ENCODE assay signal across 7 mouse cellular contexts in genomic region chr19:43986069-43986794, GRCm38 (mm10). TPM values are rescaled to one million over a fixed set of nuclear protein-coding genes. Genes with fewer than 3 reads are reported as not detected.
A peak's percentile ranks its signal among the peaks of the same experiment; 100 is the strongest.
DNase-seq lines count a peak whose midpoint lies in the region; ATAC-seq lines count a peak whose summit lies in the region.

Gene Cpn1, minus strand, starts transcription at chr19:43986556.

- WGBS in embryonic facial prominence, embryonic 10.5 days = 18% methylated on average over 30 of the region's 30 CpGs
- WGBS in limb, embryonic 12.5 days = 20% methylated on average over 30 of the region's 30 CpGs
- WGBS in midbrain, embryonic 16.5 days = 15% methylated on average over 30 of the region's 30 CpGs

- peaks cover 14% of the 10 kb centered on the region for H3K4me1 ChIP-seq in embryonic facial prominence, embryonic 10.5 days
- H3K4me1 ChIP-seq in limb, embryonic 12.5 days (replicated peaks) = 0 out of 2 replicates have a peak, but pooled peaks cover 9% of the 10 kb centered on the region
- peaks cover 5% of the 10 kb centered on the region; the same call in 1 of the 2 replicates for H3K4me1 ChIP-seq in midbrain, embryonic 16.5 days (ENCODE audit: control insufficient read depth, insufficient read depth, low read length)

- intact Hi-C loops in gastrocnemius, postnatal 36 days (cut with DNase I) = no loop called here

- H3K27ac ChIP-seq in embryonic facial prominence, embryonic 10.5 days (replicated peaks) = no peak within 1 kb of the TSS
- no peak within 1 kb of the TSS for H3K27ac ChIP-seq in limb, embryonic 12.5 days
- no peak within 1 kb of the TSS for H3K27ac ChIP-seq in midbrain, embryonic 16.5 days (ENCODE audit: low read length)

- H3K9me3 ChIP-seq in embryonic facial prominence, embryonic 10.5 days = no peaks in the 10 kb centered on the region
- H3K9me3 ChIP-seq in limb, embryonic 12.5 days = no peaks in the 10 kb centered on the region
- no peaks in the 10 kb centered on the region for H3K9me3 ChIP-seq in midbrain, embryonic 16.5 days (replicated peaks; ENCODE audit: control insufficient read depth, low read length, poor library complexity, severe bottlenecking)

- no peak within 1 kb of the TSS for H3K9ac ChIP-seq in limb, embryonic 12.5 days (replicated peaks)
- no peak within 1 kb of the TSS; the same call in 1 of the 2 replicates for H3K9ac ChIP-seq in midbrain, embryonic 16.5 days (ENCODE audit: low read depth, low read length)

- peak within 1 kb of the TSS; percentile 40 for H3K4me3 ChIP-seq in embryonic facial prominence, embryonic 10.5 days
- peak within 1 kb of the TSS; percentile 16 for H3K4me3 ChIP-seq in limb, embryonic 12.5 days (replicated peaks)
- H3K4me3 ChIP-seq in midbrain, embryonic 16.5 days (ENCODE audit: low read depth, low read length) = peak within 1 kb of the TSS; percentile 24

- no peaks in the 10 kb centered on the region for H3K36me3 ChIP-seq in embryonic facial prominence, embryonic 10.5 days (replicated peaks)
- no peaks in the 10 kb centered on the region for H3K36me3 ChIP-seq in limb, embryonic 12.5 days
- no peaks in the 10 kb centered on the region for H3K36me3 ChIP-seq in midbrain, embryonic 16.5 days (ENCODE audit: control insufficient read depth, insufficient read depth, low read length)

- H3K27me3 ChIP-seq in embryonic facial prominence, embryonic 10.5 days (replicated peaks; ENCODE audit: low read depth, poor library complexity, severe bottlenecking) = peaks cover 29% of the 10 kb centered on the region
- peaks cover 23% of the 10 kb centered on the region for H3K27me3 ChIP-seq in limb, embryonic 12.5 days
- H3K27me3 ChIP-seq in midbrain, embryonic 16.5 days (ENCODE audit: control insufficient read depth, insufficient read depth, low read depth, low read length) = no peaks in the 10 kb centered on the region; the same call in 1 of the 2 replicates

- ATAC-seq in granulocyte monocyte progenitor cell, adult 5-6 weeks (replicated peaks; ENCODE audit: poor library complexity, severe bottlenecking) = peak; percentile 53
- ATAC-seq in limb, embryonic 12.5 days (ENCODE audit: insufficient number of reproducible peaks, insufficient read depth, low FRiP score, low TSS enrichment, low read depth) = no peak
- no peak for ATAC-seq in midbrain, embryonic 16.5 days

- peak; percentile 27 for DNase-seq in embryonic facial prominence, embryonic 10.5 days (ENCODE audit: low spot score)
- DNase-seq in right cerebral cortex, adult 18-20 months = no peak
- DNase-seq in gastrocnemius, postnatal 36 days = no peak
- no peak for DNase-seq in ovary, adult 18-20 months (ENCODE audit: low spot score)

- H3K4me2 ChIP-seq in limb, embryonic 12.5 days = peak within 1 kb of the TSS; percentile 42
- H3K4me2 ChIP-seq in midbrain, embryonic 16.5 days (ENCODE audit: low read length) = peak within 1 kb of the TSS; percentile 40

RNA-seq across cellular contexts. Expression of gene Cpn1, which starts in this region (rescaled TPM):
- 0.07 and 0.13 TPM in 2 replicates for polyA plus RNA-seq in embryonic facial prominence, embryonic 10.5 days (2016; fragmentation: Nextera tagmentation; extraction: Ambion mirVana)
- 0.28 TPM in 1 of 2 replicates, not detected in the other for total RNA-seq in granulocyte monocyte progenitor cell, adult 5-6 weeks (2014; fragmentation: Nextera tagmentation)
- total RNA-seq in granulocyte monocyte progenitor cell, adult 5-6 weeks (2017) = 0.47 TPM in 1 of 2 replicates, not detected in the other
- 0.15 TPM in 1 of 2 replicates, not detected in the other for polyA plus RNA-seq in limb, embryonic 12.5 days (2016; fragmentation: Nextera tagmentation; extraction: Ambion mirVana)
- polyA plus RNA-seq in midbrain, embryonic 16.5 days (2015; fragmentation: Nextera tagmentation; extraction: Ambion mirVana) = 0.37 and 0.39 TPM in 2 replicates
- not detected for total RNA-seq in gastrocnemius, postnatal 36 days (2021)

Comparison
In these comparisons a context has a peak if more than half of its experiments do, and no peak if none do; other contexts are left out.
1. Peak in DNase-seq and H3K4me3 ChIP-seq in embryonic facial prominence, embryonic 10.5 days; RNA of the gene not detected or under 1 TPM.
2. Peak in ATAC-seq in granulocyte monocyte progenitor cell, adult 5-6 weeks; RNA of the gene not detected or under 1 TPM.